Mouse (Mus musculus) mesoderm, embryonic 11.5 days (tissue): ENCODE data around the gene Lars2.

Source experiments
- DNase-seq: peaks from one replicate; pipeline ENCODE4 v3.0.0-alpha.2; 2012; ENCODE audit warnings: low read depth, low spot score

Gene Lars2

DNA sequence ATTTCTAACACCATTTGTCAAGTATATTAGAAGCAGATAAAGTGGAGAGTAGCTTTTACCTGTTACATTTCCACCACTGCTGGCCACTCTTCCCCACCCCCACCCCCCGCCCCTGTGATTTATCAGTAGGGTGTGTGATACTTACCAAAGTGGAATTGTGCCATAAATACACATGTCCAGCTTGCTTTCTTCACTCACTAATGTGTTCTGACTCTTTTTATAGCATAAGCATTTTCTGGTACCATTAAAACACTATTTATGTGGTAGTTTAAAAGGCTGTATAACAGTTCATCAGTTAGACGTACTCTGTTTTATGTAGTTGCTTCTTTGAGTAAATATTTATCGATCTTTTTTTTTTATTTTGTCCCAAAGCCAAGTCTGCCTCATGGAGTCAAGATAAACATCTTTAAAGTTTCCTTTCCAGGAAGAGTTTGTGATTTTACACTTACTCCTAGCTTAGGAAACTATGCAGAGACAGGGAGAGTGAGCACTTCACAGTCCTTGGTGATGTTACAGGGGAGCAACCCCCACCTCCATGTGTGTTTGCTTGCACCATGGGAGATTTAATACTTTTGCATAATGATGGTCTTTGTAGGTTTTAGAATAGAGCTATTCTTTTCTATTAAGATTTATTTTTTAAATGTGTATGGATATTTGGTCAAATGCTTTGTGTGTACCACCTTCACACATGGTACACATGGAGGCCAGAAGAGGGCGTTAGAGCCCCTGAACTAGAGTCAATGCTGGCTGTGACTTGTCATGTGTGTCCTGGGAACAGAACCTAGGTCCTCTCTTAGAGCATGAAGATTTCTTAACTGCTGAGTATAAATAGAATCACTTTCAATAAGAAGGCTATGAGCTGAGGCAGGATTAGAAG is 139.8 kb downstream of the Lars2 start:
- DNase-seq, result no peak

GRCm38 (mm10) chr9:123507380-123507779 is 140.7 kb downstream of the Lars2 start:
- no peak for DNase-seq

- no peak for DNase-seq
Measured at GRCm38 (mm10) chr9:123508986-123509385, 142.3 kb downstream of the Lars2 start.

DNA sequence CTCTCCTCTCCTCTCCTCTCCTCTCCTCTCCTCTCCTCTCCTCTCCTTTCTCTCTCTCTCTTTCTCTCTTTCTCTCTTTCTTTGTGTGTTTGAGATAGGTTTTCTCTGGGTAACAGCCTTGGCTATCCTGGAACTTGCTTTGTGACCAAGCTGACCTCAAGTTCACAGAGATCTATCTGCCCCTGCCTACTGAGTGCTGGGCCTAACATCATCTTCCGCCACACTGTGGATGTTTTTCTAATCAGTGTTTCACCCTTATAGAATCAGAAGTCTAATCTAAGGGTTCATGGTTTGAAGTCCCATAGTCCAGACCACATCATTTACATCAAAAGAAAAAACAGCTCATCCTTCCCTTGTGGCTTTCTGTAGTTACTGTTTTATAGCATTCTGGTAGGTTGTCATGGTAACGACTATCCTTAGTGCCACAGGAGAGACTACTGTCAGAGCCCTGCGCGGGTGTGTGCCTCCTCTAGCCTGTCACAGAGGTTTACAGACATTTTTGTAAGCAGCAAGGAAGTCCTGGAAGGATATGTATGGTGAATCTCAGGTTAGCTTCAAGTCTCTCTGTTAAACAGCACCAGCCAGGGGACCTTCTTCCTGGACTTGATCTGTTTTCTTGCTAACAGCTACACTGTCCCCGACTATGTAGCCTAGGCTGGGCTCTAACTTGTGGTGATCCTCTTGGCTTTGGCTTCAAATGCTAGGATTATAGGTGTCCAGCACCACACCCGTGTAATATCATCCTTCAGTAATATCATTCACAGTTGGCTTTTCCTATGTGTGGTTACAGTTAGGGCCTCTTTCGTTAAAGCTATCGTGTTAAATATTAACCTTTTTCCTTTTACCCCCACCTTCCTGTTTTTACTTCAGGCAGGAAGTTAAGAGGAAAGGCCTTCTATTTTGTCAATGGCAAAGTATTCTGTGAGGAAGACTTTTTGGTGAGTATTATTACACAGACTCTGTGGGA is 143.2 kb downstream of the Lars2 start:
- no peak for DNase-seq

DNA sequence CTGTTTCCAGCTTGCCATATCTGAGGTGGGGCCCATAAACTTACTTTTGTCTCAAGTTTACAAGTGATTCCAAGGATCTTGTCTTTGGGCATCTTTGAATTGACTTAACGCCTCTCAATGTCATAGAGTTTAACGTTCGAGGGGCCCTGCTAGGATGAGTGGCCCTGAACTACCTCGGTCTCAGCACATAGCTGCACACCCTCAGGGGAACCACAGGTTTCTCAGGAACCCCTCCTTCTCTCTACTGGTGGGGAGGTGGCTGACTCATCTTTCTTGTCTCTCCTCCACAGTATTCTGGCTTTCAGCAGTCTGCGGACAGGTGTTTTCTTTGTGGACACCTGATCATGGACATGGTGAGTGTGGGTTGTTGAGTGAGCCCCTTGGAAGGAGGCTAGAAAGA is 144.2 kb downstream of the Lars2 start:
- DNase-seq, result no peak
